ENCODE assay signal across 7 mouse cellular contexts in the genomic region with DNA sequence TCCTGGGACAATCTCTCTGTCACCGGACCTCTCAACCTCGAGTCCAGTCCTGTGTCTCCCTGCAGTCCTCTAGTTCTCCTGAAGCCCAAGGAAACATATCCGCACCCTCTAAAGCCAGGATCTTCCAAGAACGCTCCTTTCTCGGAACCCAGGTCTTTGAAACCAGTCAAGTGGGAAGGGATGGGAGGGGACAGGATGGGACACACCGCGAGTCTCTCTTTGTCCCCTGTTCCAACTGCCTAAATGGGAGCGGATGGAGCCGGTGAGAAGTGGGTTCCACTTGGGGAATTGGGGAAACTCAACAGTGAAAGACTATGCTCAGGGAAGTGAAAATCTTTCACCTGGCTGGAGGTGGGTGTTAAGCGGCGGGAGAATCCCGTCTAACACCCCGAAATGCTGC. TPM values are rescaled to one million over a fixed set of nuclear protein-coding genes. Genes with fewer than 3 reads are reported as not detected.
DNase-seq lines count a peak whose midpoint lies in the region; ATAC-seq lines count a peak whose summit lies in the region.

No protein-coding gene starts in this region.

- H3K4me1 ChIP-seq in lung, embryonic 15.5 days, result no peaks in the 10 kb centered on the region
- no peaks in the 10 kb centered on the region for H3K4me1 ChIP-seq in forebrain, embryonic 12.5 days
- H3K4me1 ChIP-seq in limb, embryonic 15.5 days, result 0 out of 2 replicates have a peak, but pooled peaks cover 2% of the 10 kb centered on the region
- H3K4me1 ChIP-seq in stomach, embryonic 15.5 days, result no peaks in the 10 kb centered on the region

- H3K27ac ChIP-seq in lung, embryonic 15.5 days, result no peak overlapping the region
- no peak overlapping the region for H3K27ac ChIP-seq in forebrain, embryonic 12.5 days
- H3K27ac ChIP-seq in limb, embryonic 15.5 days, result no peak overlapping the region
- no peak overlapping the region for H3K27ac ChIP-seq in stomach, embryonic 15.5 days

- H3K4me2 ChIP-seq in lung, embryonic 15.5 days, result peak overlapping the region; percentile 89
- H3K4me2 ChIP-seq in forebrain, embryonic 12.5 days, result peak overlapping the region; percentile 83
- peak overlapping the region; percentile 88 for H3K4me2 ChIP-seq in limb, embryonic 15.5 days
- peak overlapping the region; percentile 76 for H3K4me2 ChIP-seq in stomach, embryonic 15.5 days

- H3K9me3 ChIP-seq in lung, embryonic 15.5 days, result no peaks in the 10 kb centered on the region
- H3K9me3 ChIP-seq in forebrain, embryonic 12.5 days, result no peaks in the 10 kb centered on the region
- H3K9me3 ChIP-seq in limb, embryonic 15.5 days, result no peaks in the 10 kb centered on the region
- no peaks in the 10 kb centered on the region for H3K9me3 ChIP-seq in stomach, embryonic 15.5 days

- ATAC-seq in lung, embryonic 15.5 days (ENCODE audit: borderline replicate concordance, extremely low read depth, low FRiP score, low TSS enrichment), result peak; percentile 17; the same call in 1 of the 2 replicates
- peak; percentile 21; the same call in 1 of the 2 replicates for ATAC-seq in forebrain, embryonic 12.5 days (ENCODE audit: low FRiP score)
- no peak for ATAC-seq in limb, embryonic 15.5 days (ENCODE audit: insufficient number of reproducible peaks, low FRiP score, low TSS enrichment, low read depth)
- ATAC-seq in stomach, embryonic 15.5 days (ENCODE audit: insufficient read depth, low FRiP score, low read depth), result 0 out of 2 replicates have a peak, but pooled peaks have one; percentile 30

- no peaks in the 10 kb centered on the region for H3K36me3 ChIP-seq in lung, embryonic 15.5 days
- no peaks in the 10 kb centered on the region for H3K36me3 ChIP-seq in forebrain, embryonic 12.5 days (replicated peaks)
- H3K36me3 ChIP-seq in limb, embryonic 15.5 days, result no peaks in the 10 kb centered on the region
- H3K36me3 ChIP-seq in stomach, embryonic 15.5 days, result no peaks in the 10 kb centered on the region

- peaks cover 12% of the 10 kb centered on the region; the same call in 1 of the 2 replicates for H3K27me3 ChIP-seq in lung, embryonic 15.5 days
- H3K27me3 ChIP-seq in forebrain, embryonic 12.5 days, result peaks cover 34% of the 10 kb centered on the region
- peaks cover 31% of the 10 kb centered on the region for H3K27me3 ChIP-seq in limb, embryonic 15.5 days
- 0 out of 2 replicates have a peak, but pooled peaks cover 4% of the 10 kb centered on the region for H3K27me3 ChIP-seq in stomach, embryonic 15.5 days (replicated peaks)

- peak overlapping the region; percentile 51 for H3K9ac ChIP-seq in lung, embryonic 15.5 days
- peak overlapping the region; percentile 67 for H3K9ac ChIP-seq in forebrain, embryonic 12.5 days
- H3K9ac ChIP-seq in limb, embryonic 15.5 days, result peak overlapping the region; percentile 39
- H3K9ac ChIP-seq in stomach, embryonic 15.5 days, result no peak overlapping the region; the same call in 1 of the 2 replicates

- no peak for DNase-seq in lung, postnatal 36 days
- DNase-seq in cerebellum, postnatal 25 days, result no peak
- DNase-seq in right cerebral cortex, postnatal 14 days, result no peak

- peak overlapping the region; percentile 58 for H3K4me3 ChIP-seq in lung, embryonic 15.5 days
- H3K4me3 ChIP-seq in forebrain, embryonic 12.5 days (replicated peaks), result peak overlapping the region; percentile 57
- peak overlapping the region; percentile 51 for H3K4me3 ChIP-seq in limb, embryonic 15.5 days
- peak overlapping the region; percentile 55 for H3K4me3 ChIP-seq in stomach, embryonic 15.5 days (replicated peaks)

- 28% methylated on average over 13 of the region's 13 CpGs for WGBS in lung, embryonic 15.5 days
- 26% methylated on average over 13 of the region's 13 CpGs for WGBS in forebrain, embryonic 12.5 days
- 29% methylated on average over 13 of the region's 13 CpGs for WGBS in limb, embryonic 15.5 days
- WGBS in stomach, embryonic 15.5 days, result 30% methylated on average over 13 of the region's 13 CpGs

RNA-seq across cellular contexts. Expression of gene Gpm6b, which starts 0.8 kb away (rescaled TPM):
- 44.7 and 46.9 TPM in 2 replicates for polyA plus RNA-seq in lung, embryonic 15.5 days (2015; fragmentation: Nextera tagmentation; extraction: Ambion mirVana)
- polyA plus RNA-seq in forebrain, embryonic 12.5 days (2016; fragmentation: Nextera tagmentation; extraction: Ambion mirVana), result 226 and 253 TPM in 2 replicates
- 23.4 and 25.0 TPM in 2 replicates for polyA plus RNA-seq in limb, embryonic 15.5 days (2015; fragmentation: Nextera tagmentation; extraction: Ambion mirVana)
- polyA plus RNA-seq in stomach, embryonic 15.5 days (2015; fragmentation: Nextera tagmentation; extraction: Ambion mirVana), result 33.5 and 39.0 TPM in 2 replicates
